Comparison of ENCODE assay signal across 24 mouse cellular contexts in genomic region chr4:63008822-63009221, GRCm38 (mm10). TPM values are rescaled to one million over a fixed set of nuclear protein-coding genes. Genes with fewer than 3 reads are reported as not detected.
DNase-seq lines count a peak whose midpoint lies in the region; ATAC-seq and TF ChIP-seq lines count a peak whose summit lies in the region.
"Had no signal": no experiment of that assay in that cellular context is flagged by ENCODE, and none has a peak within 500 bp of the region (broad histone marks: within the 10 kb centered on the region; RNA-seq: fewer than 3 reads in every experiment).

No protein-coding gene starts in this region.

- 41% methylated on average over 3 of the region's 3 CpGs for WGBS in liver, postnatal 0 days (ENCODE audit: insufficient replicate concordance)
- 43% methylated on average over 3 of the region's 3 CpGs for WGBS in liver, embryonic 12.5 days (ENCODE audit: insufficient replicate concordance)
- WGBS in intestine, embryonic 14.5 days: 69% methylated on average over 3 of the region's 3 CpGs
- WGBS in intestine, embryonic 15.5 days: 59% methylated on average over 3 of the region's 3 CpGs
- 66% methylated on average over 3 of the region's 3 CpGs for WGBS in stomach, embryonic 16.5 days

- peaks cover 24% of the 10 kb centered on the region for H3K4me1 ChIP-seq in liver, postnatal 0 days (ENCODE audit: insufficient read depth)
- peaks cover 13% of the 10 kb centered on the region for H3K4me1 ChIP-seq in liver, embryonic 12.5 days
- peaks cover 14% of the 10 kb centered on the region for H3K4me1 ChIP-seq in intestine, embryonic 14.5 days (replicated peaks; ENCODE audit: control insufficient read depth, insufficient read depth, low read length)
- peaks cover 31% of the 10 kb centered on the region for H3K4me1 ChIP-seq in intestine, embryonic 15.5 days (replicated peaks)
- H3K4me1 ChIP-seq in stomach, embryonic 16.5 days (ENCODE audit: control insufficient read depth, insufficient read depth, low read length): peaks cover 14% of the 10 kb centered on the region

- 0 out of 2 replicates have a peak overlapping the region, but pooled peaks have one; percentile 57 for H3K27ac ChIP-seq in liver, postnatal 0 days (ENCODE audit: low read depth)
- H3K27ac ChIP-seq in liver, embryonic 12.5 days: no peak overlapping the region
- H3K27ac ChIP-seq in intestine, embryonic 14.5 days (ENCODE audit: low read depth): no peak overlapping the region
- no peak overlapping the region for H3K27ac ChIP-seq in intestine, embryonic 15.5 days
- no peak overlapping the region; the same call in 1 of the 2 replicates for H3K27ac ChIP-seq in stomach, embryonic 16.5 days (ENCODE audit: low read length)
- H3K27ac ChIP-seq: forebrain, embryonic 10.5 days; forebrain, embryonic 13.5 days; heart, embryonic 15.5 days; hindbrain, embryonic 14.5 days; hindbrain, postnatal 0 days had no signal

- no peak for TF ChIP-seq EP300 in liver, postnatal 0 days (IDR thresholded peaks at IDR 0.05; ENCODE audit: low read depth)

- H3K9me3 ChIP-seq in liver, postnatal 0 days (ENCODE audit: low read length): no peaks in the 10 kb centered on the region
- H3K9me3 ChIP-seq in liver, embryonic 12.5 days (replicated peaks): no peaks in the 10 kb centered on the region
- no peaks in the 10 kb centered on the region for H3K9me3 ChIP-seq in intestine, embryonic 14.5 days (ENCODE audit: control insufficient read depth, low read length)
- no peaks in the 10 kb centered on the region for H3K9me3 ChIP-seq in intestine, embryonic 15.5 days
- no peaks in the 10 kb centered on the region for H3K9me3 ChIP-seq in stomach, embryonic 16.5 days (replicated peaks; ENCODE audit: control insufficient read depth, low read length)
- H3K9me3 ChIP-seq: forebrain, embryonic 10.5 days; forebrain, embryonic 13.5 days; heart, embryonic 12.5 days; heart, embryonic 15.5 days had no signal

- H3K4me3 ChIP-seq in liver, postnatal 0 days (ENCODE audit: low read depth, low read length): no peak overlapping the region
- no peak overlapping the region for H3K4me3 ChIP-seq in liver, embryonic 12.5 days
- no peak overlapping the region for H3K4me3 ChIP-seq in intestine, embryonic 14.5 days (ENCODE audit: low read depth, low read length)
- H3K4me3 ChIP-seq in intestine, embryonic 15.5 days (replicated peaks): no peak overlapping the region
- no peak overlapping the region for H3K4me3 ChIP-seq in stomach, embryonic 16.5 days (replicated peaks; ENCODE audit: low read length)
- H3K4me3 ChIP-seq: forebrain, embryonic 10.5 days; forebrain, embryonic 13.5 days; heart, embryonic 12.5 days; heart, embryonic 15.5 days had no signal

- H3K9ac ChIP-seq in liver, postnatal 0 days (replicated peaks): no peak overlapping the region
- H3K9ac ChIP-seq in liver, embryonic 12.5 days: no peak overlapping the region
- no peak overlapping the region for H3K9ac ChIP-seq in intestine, embryonic 14.5 days (ENCODE audit: low read length)
- no peak overlapping the region for H3K9ac ChIP-seq in intestine, embryonic 15.5 days
- H3K9ac ChIP-seq in stomach, embryonic 16.5 days (ENCODE audit: low read length): no peak overlapping the region
- H3K9ac ChIP-seq: forebrain, embryonic 13.5 days; heart, embryonic 12.5 days; heart, embryonic 15.5 days; hindbrain, embryonic 14.5 days had no signal

- H3K4me2 ChIP-seq in liver, postnatal 0 days (ENCODE audit: low read depth, low read length): peak overlapping the region; percentile 38; the same call in 1 of the 2 replicates
- H3K4me2 ChIP-seq in liver, embryonic 12.5 days: no peak overlapping the region
- H3K4me2 ChIP-seq in intestine, embryonic 14.5 days (ENCODE audit: low read length): no peak overlapping the region
- H3K4me2 ChIP-seq in intestine, embryonic 15.5 days (replicated peaks): no peak overlapping the region
- H3K4me2 ChIP-seq in stomach, embryonic 16.5 days (ENCODE audit: low read depth, low read length): no peak overlapping the region
- H3K4me2 ChIP-seq: forebrain, embryonic 13.5 days; heart, embryonic 12.5 days; heart, embryonic 15.5 days; hindbrain, embryonic 14.5 days had no signal

- TF ChIP-seq CTCF in liver, postnatal 0 days (IDR thresholded peaks at IDR 0.05; ENCODE audit: low read depth): no peak

- no peak for ATAC-seq in liver, postnatal 0 days
- no peak for ATAC-seq in liver, embryonic 12.5 days
- ATAC-seq in intestine, embryonic 14.5 days (replicated peaks; ENCODE audit: low FRiP score, low TSS enrichment, low read depth): no peak; the same call in 1 of the 2 replicates
- 0 out of 2 replicates have a peak, but pooled peaks have one; percentile 19 for ATAC-seq in intestine, embryonic 15.5 days
- ATAC-seq in stomach, embryonic 16.5 days (ENCODE audit: insufficient read depth, low FRiP score): peak; percentile 54; the same call in 1 of the 2 replicates
- ATAC-seq: CD4-positive, CD25-positive, alpha-beta regulatory T cell, adult 4 months; forebrain, embryonic 13.5 days; hindbrain, postnatal 0 days had no signal

- DNase-seq in liver, postnatal 0 days: no peak
- DNase-seq in intestine, embryonic 14.5 days (ENCODE audit: low spot score): peak; percentile 51
- no peak for DNase-seq in thymus, postnatal 4 days
- DNase-seq in retina, embryonic 14.5 days (ENCODE audit: low spot score): no peak
- DNase-seq: adrenal gland, adult 2 months; adrenal gland, postnatal 14 days; cerebellum, adult 11 months; cerebellum, adult 2 months; cerebellum, adult 9-11 months; cerebellum, postnatal 25 days; gastrocnemius, postnatal 10 days; heart, adult 18-20 months; heart, postnatal 10 days; heart, postnatal 36 days had no signal

- no peaks in the 10 kb centered on the region for H3K36me3 ChIP-seq in liver, postnatal 0 days (replicated peaks; ENCODE audit: insufficient read depth, low read length)
- no peaks in the 10 kb centered on the region for H3K36me3 ChIP-seq in liver, embryonic 12.5 days
- no peaks in the 10 kb centered on the region for H3K36me3 ChIP-seq in intestine, embryonic 14.5 days (ENCODE audit: control insufficient read depth, insufficient read depth, low read length)
- no peaks in the 10 kb centered on the region for H3K36me3 ChIP-seq in intestine, embryonic 15.5 days
- H3K36me3 ChIP-seq in stomach, embryonic 16.5 days (ENCODE audit: control insufficient read depth, insufficient read depth, low read length): no peaks in the 10 kb centered on the region
- H3K36me3 ChIP-seq: heart, embryonic 15.5 days had no signal

- no peaks in the 10 kb centered on the region for H3K27me3 ChIP-seq in liver, postnatal 0 days (ENCODE audit: insufficient read depth, low read length)
- H3K27me3 ChIP-seq in liver, embryonic 12.5 days (replicated peaks): no peaks in the 10 kb centered on the region
- H3K27me3 ChIP-seq in intestine, embryonic 14.5 days (replicated peaks; ENCODE audit: control insufficient read depth, insufficient read depth, low read length): no peaks in the 10 kb centered on the region
- no peaks in the 10 kb centered on the region for H3K27me3 ChIP-seq in intestine, embryonic 15.5 days (replicated peaks)
- H3K27me3 ChIP-seq in stomach, embryonic 16.5 days (ENCODE audit: control insufficient read depth, insufficient read depth, low read length): no peaks in the 10 kb centered on the region
- H3K27me3 ChIP-seq: forebrain, embryonic 13.5 days; heart, embryonic 12.5 days; heart, embryonic 15.5 days had no signal

RNA-seq across cellular contexts. Expression of gene Zfp618, which starts 43.4 kb away (rescaled TPM):
- polyA plus RNA-seq in liver, postnatal 0 days (2015; fragmentation: Nextera tagmentation; extraction: Ambion mirVana): 4.5 and 7.4 TPM in 2 replicates
- 4.4 and 5.8 TPM in 2 replicates for polyA plus RNA-seq in liver, embryonic 12.5 days (2016; fragmentation: Nextera tagmentation; extraction: Ambion mirVana)
- polyA plus RNA-seq in intestine, embryonic 14.5 days (2014; fragmentation: Nextera tagmentation; extraction: Ambion mirVana): 23.3 and 27.6 TPM in 2 replicates
- 20.1 and 20.6 TPM in 2 replicates for polyA plus RNA-seq in intestine, embryonic 15.5 days (2015; fragmentation: Nextera tagmentation; extraction: Ambion mirVana)
- polyA plus RNA-seq in stomach, embryonic 16.5 days (2015; fragmentation: Nextera tagmentation; extraction: Ambion mirVana): 23.1 and 24.0 TPM in 2 replicates

Comparison
In these comparisons a context has a peak if more than half of its experiments do, and no peak if none do; other contexts are left out.
1. ATAC-seq: peak in intestine, embryonic 15.5 days (single experiment) and stomach, embryonic 16.5 days (single experiment); none in liver, postnatal 0 days (single experiment), liver, embryonic 12.5 days (single experiment) and intestine, embryonic 14.5 days (single experiment).